Comparison of ENCODE assay signal across 9 mouse cellular contexts in genomic region chr7:121864858-121865585, GRCm38 (mm10). TPM values are rescaled to one million over a fixed set of nuclear protein-coding genes. Genes with fewer than 3 reads are reported as not detected.
DNase-seq lines count a peak whose midpoint lies in the region; ATAC-seq and TF ChIP-seq lines count a peak whose summit lies in the region.
"Had no signal": no experiment of that assay in that cellular context is flagged by ENCODE, and none has a peak within 500 bp of the region (broad histone marks: within the 10 kb centered on the region; RNA-seq: fewer than 3 reads in every experiment).

Gene Scnn1b, plus strand, starts transcription at chr7:121865038.

- H3K4me2 ChIP-seq in hindbrain, postnatal 0 days (ENCODE audit: low read depth, low read length) = peak within 1 kb of the TSS; percentile 71

- peak within 1 kb of the TSS; percentile 62 for H3K4me3 ChIP-seq in megakaryocyte, embryonic 14.5 days (replicated peaks)
- peak within 1 kb of the TSS; percentile 35 for H3K4me3 ChIP-seq in hindbrain, postnatal 0 days (ENCODE audit: low read length)
- H3K4me3 ChIP-seq in lung, adult 2 months (replicated peaks; ENCODE audit: extremely low read depth, low read depth, low read length) = peak within 1 kb of the TSS; percentile 55

- 0 out of 2 replicates have a peak, but pooled peaks have one; percentile 45 for TF ChIP-seq POLR2A in lung, adult 2 months (IDR thresholded peaks at IDR 0.05; ENCODE audit: borderline replicate concordance, extremely low read depth, low read depth, low read length)

- H3K9me3 ChIP-seq in megakaryocyte, embryonic 14.5 days = peaks cover 4% of the 10 kb centered on the region; the same call in 1 of the 2 replicates
- H3K9me3 ChIP-seq in hindbrain, postnatal 0 days (ENCODE audit: low read length) = no peaks in the 10 kb centered on the region

- H3K27me3 ChIP-seq in megakaryocyte, embryonic 14.5 days (replicated peaks) = peaks cover 49% of the 10 kb centered on the region
- no peaks in the 10 kb centered on the region for H3K27me3 ChIP-seq in hindbrain, postnatal 0 days (ENCODE audit: insufficient read depth, low read length)

- no peak for ATAC-seq in megakaryocyte, adult 5-6 weeks (ENCODE audit: poor library complexity, severe bottlenecking)
- ATAC-seq in hindbrain, postnatal 0 days = peak; percentile 38; the same call in 1 of the 2 replicates
- ATAC-seq in megakaryocyte progenitor cell, adult 5-6 weeks (replicated peaks; ENCODE audit: poor library complexity) = no peak

- no peak within 1 kb of the TSS for H3K27ac ChIP-seq in hindbrain, postnatal 0 days

- 5% methylated on average over 40 of the region's 42 CpGs for WGBS in hindbrain, postnatal 0 days
- 4% methylated on average over 34 of the region's 42 CpGs for WGBS in lung, adult 2 months

- no peaks in the 10 kb centered on the region for H3K36me3 ChIP-seq in megakaryocyte, embryonic 14.5 days (replicated peaks; ENCODE audit: low read length)
- H3K36me3 ChIP-seq in hindbrain, postnatal 0 days (ENCODE audit: insufficient read depth, low read length) = no peaks in the 10 kb centered on the region

- peaks cover 6% of the 10 kb centered on the region; the same call in 1 of the 2 replicates for H3K4me1 ChIP-seq in megakaryocyte, embryonic 14.5 days
- peaks cover 6% of the 10 kb centered on the region; the same call in 1 of the 2 replicates for H3K4me1 ChIP-seq in hindbrain, postnatal 0 days (ENCODE audit: insufficient read depth, low read length)
- no peaks in the 10 kb centered on the region; the same call in 1 of the 2 replicates for H3K4me1 ChIP-seq in lung, adult 2 months (ENCODE audit: control insufficient read depth, insufficient read depth, low read length)

- DNase-seq in hindbrain, postnatal 0 days (ENCODE audit: low spot score) = no peak
- DNase-seq in lung, adult 2 months = peak; percentile 60
- no peak for DNase-seq in urinary bladder, adult 2 months (ENCODE audit: low spot score)
- no peak for DNase-seq in ovary, postnatal 14 days (ENCODE audit: low spot score)
- no peak for DNase-seq in cerebellum, adult 11 months

- no peak for TF ChIP-seq CTCF in hindbrain, postnatal 0 days (IDR thresholded peaks at IDR 0.05; ENCODE audit: low read depth)
- TF ChIP-seq CTCF in lung, adult 2 months (IDR thresholded peaks at IDR 0.05; ENCODE audit: insufficient read depth, low read length) = no peak

- no peak within 1 kb of the TSS for H3K9ac ChIP-seq in hindbrain, postnatal 0 days (replicated peaks; ENCODE audit: low read length)

RNA-seq across cellular contexts. Expression of gene Scnn1b, which starts in this region (rescaled TPM):
- polyA plus RNA-seq in megakaryocyte, embryonic 14.5 days (2012; ENCODE audit: insufficient read depth, low replicate concordance) = not detected in 2 replicates
- total RNA-seq in megakaryocyte, adult 5-6 weeks (2015) = not detected in 2 replicates
- total RNA-seq in megakaryocyte, adult 5-6 weeks (2017) = not detected in 2 replicates
- total RNA-seq in hindbrain, postnatal 0 days (2014; rRNA removed) = 0.07 and 0.16 TPM in 2 replicates
- 0.25 and 0.29 TPM in 2 replicates for polyA plus RNA-seq in hindbrain, postnatal 0 days (2015; fragmentation: Nextera tagmentation; extraction: Ambion mirVana)
- polyA plus RNA-seq in lung, adult 2 months (2012; rRNA removed) = 135 and 179 TPM in 2 replicates
- 15.3 and 16.5 TPM in 2 replicates for polyA plus RNA-seq in urinary bladder, adult 2 months (2012; rRNA removed)
- not detected in 2 replicates for total RNA-seq in megakaryocyte progenitor cell, adult 5-6 weeks (2015)
- not detected in 2 replicates for total RNA-seq in megakaryocyte progenitor cell, adult 5-6 weeks (2017)
- polyA plus RNA-seq: large intestine, adult 2 months had no signal

Comparison
In these comparisons a context has a peak if more than half of its experiments do, and no peak if none do; other contexts are left out.
1. RNA of gene Scnn1b (polyA plus RNA-seq): 135 to 179 TPM in lung, adult 2 months and 15.3 to 16.5 TPM in urinary bladder, adult 2 months; 0.25 to 0.29 TPM in hindbrain, postnatal 0 days and not detected in megakaryocyte, embryonic 14.5 days; every median in the first group is over 10 times any median in the second.
2. Peak in ATAC-seq, H3K4me3 ChIP-seq and H3K4me2 ChIP-seq in hindbrain, postnatal 0 days; RNA of the gene not detected or under 1 TPM.
3. Peak in every context shown above with its lines, with median percentiles within 50 percentile points of each other: H3K4me3 ChIP-seq.